Mouse (Mus musculus): ENCODE measurements at regions not wholly inside any gene's neighbourhood (a gene's known extent, or its start where the extent isn't known, plus 50 kb on each side); places are given as distances from the start of the nearest gene placed in this dataset.

DNA sequence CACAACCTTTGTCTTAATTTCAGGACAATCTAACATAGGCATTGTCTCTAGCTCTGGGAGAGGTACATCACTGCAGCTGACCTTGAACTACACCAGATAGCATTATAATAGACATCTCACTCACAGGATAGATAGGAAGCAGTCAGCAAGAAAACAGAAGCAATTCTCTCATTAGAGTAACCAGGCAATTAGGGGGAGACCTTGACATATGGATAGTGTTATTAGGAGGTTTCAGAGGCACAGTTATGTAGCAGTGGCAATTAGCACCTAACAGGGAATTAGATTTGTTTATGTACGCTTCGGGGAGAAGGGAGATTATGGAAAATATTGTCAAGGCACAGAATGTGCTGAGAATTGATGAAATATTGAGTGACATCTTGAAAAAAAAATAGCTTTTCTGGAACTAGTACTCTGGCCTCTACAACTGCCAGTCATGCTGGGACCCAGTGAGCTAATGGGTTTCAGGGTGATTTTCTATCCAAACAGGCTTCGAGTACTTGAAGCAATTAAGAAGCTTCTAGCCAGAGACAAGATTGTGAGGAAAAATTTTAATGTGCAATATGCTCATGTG, 216.8 kb upstream of the Aco1 start:
- ATAC-seq (ENCODE audit: low FRiP score, low read depth): no peak
- no peak overlapping the region for H3K9ac ChIP-seq
- H3K9me3 ChIP-seq: no peaks in the 10 kb centered on the region
- WGBS: 54% methylated on average over 3 of the region's 3 CpGs
- no peaks in the 10 kb centered on the region for H3K27me3 ChIP-seq
- H3K36me3 ChIP-seq: no peaks in the 10 kb centered on the region
- no peaks in the 10 kb centered on the region for H3K4me1 ChIP-seq
- H3K4me3 ChIP-seq: no peak overlapping the region
- H3K4me2 ChIP-seq (replicated peaks): no peak overlapping the region
- no peak overlapping the region for H3K27ac ChIP-seq

DNA sequence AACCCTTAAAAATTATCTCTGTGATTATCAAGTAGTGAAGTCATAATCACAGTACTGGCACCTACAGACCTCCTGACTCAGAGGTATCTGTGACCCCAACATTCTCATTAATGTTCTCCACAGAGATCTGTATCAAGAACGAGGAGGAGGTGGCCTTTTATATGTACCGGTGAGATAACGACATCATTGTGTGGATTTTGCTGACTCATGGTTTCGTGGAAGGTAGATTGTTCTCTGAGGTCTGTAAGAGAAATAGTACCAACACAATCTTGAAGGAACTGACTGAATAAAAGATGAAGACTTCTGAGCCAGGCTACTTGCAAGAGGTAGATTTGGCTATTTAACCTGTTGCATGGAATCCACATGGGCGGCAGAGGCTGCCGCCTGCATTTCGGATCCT, 216.3 kb upstream of the Aco1 start:
- no peaks in the 10 kb centered on the region for H3K27me3 ChIP-seq
- no peak overlapping the region for H3K9ac ChIP-seq
- 89% methylated on average over 7 of the region's 7 CpGs for WGBS
- H3K27ac ChIP-seq: no peak overlapping the region
- ATAC-seq (ENCODE audit: low FRiP score, low read depth): no peak
- H3K4me3 ChIP-seq: no peak overlapping the region
- H3K36me3 ChIP-seq: no peaks in the 10 kb centered on the region
- H3K4me2 ChIP-seq (replicated peaks): no peak overlapping the region
- no peaks in the 10 kb centered on the region for H3K9me3 ChIP-seq
- H3K4me1 ChIP-seq: no peaks in the 10 kb centered on the region

DNA sequence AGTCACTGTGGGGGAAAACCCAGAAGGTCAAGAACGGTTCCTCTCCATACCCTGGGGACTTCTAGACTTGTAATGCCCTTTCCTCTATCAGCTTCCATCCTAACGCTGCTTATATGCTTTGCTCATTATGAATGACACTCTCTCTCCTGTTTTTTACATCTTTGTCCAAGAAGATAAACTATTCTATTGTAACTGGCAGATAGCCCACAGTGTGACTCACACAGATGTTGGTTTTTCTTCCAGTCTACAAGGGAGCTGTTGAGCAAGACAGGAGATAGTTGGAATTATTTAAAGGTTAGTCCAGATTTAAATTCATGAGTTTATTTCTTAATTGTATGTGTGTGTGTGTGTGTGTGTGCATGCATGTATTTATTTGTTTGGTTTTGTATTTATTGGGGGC, 214.4 kb upstream of the Aco1 start:
- H3K4me3 ChIP-seq: no peak overlapping the region
- no peak overlapping the region for H3K9ac ChIP-seq
- H3K9me3 ChIP-seq: no peaks in the 10 kb centered on the region
- H3K27ac ChIP-seq: no peak overlapping the region
- H3K4me2 ChIP-seq (replicated peaks): no peak overlapping the region
- H3K36me3 ChIP-seq: no peaks in the 10 kb centered on the region
- 71% methylated on average over 2 of the region's 2 CpGs for WGBS
- H3K4me1 ChIP-seq: no peaks in the 10 kb centered on the region
- no peaks in the 10 kb centered on the region for H3K27me3 ChIP-seq
- ATAC-seq (ENCODE audit: low FRiP score, low read depth): no peak

DNA sequence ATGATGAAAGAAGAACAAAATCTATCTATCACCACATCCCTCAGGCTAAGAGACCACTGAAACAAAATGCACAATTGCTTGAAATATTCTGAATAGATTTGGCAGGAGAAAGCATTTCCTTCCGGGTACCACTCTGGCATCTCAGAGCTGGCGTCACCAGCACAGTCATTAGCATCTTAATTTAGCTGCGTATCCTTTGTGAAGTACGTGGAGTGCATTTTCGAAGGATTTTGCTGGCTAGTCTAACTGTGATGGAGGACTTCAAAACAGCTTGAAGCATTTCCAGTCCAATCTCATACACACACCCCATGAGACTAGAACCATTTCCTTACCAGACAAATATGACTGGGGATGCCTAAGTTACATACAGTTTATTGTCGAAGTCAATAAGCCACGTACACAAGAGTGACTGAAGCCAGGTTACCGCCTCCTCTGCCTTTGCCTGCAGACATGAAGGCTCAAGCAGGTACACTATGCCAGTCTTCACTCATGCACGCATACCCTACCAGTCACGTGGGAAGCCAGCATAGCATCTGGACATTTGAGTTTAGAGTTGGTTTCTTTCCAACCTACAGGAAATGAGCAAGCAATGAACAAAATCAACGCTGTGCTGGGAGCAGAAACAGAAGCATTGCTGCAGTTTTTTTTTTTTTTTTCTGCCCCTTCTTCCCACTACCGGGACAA, 208.7 kb upstream of the Aco1 start:
- Histone ChIP-seq H3K9ac (no peak overlapping the region), H3K4me2 (replicated peaks) (no peak overlapping the region), H3K9me3 (no peaks in the 10 kb centered on the region), H3K4me1 (no peaks in the 10 kb centered on the region), H3K36me3 (no peaks in the 10 kb centered on the region), H3K4me3 (no peak overlapping the region), H3K27ac (no peak overlapping the region), H3K27me3 (no peaks in the 10 kb centered on the region)
- no peak for ATAC-seq (ENCODE audit: low FRiP score, low read depth)
- WGBS: 88% methylated on average over 12 of the region's 12 CpGs

DNA sequence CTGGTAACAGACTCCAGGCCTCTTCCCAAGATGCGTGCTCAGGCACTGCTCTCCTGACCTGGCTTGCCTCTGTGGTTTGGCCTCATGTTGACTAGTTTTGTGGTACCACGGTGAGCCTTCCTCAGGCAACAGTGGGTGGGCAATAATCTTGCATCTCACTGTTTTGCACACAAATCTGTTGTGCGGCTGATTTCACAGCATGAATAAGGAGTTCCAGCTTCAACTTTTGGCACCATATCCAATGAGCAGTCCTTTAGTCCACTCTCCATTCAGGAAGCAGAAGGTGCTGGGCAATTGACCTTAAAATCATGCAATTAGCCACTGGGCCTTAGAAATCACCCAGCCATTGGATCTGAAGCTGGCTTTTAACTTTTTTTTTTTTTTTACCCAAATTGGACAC, 184.2 kb upstream of the Aco1 start:
- ATAC-seq (ENCODE audit: low FRiP score, low read depth): no peak
- Histone ChIP-seq H3K4me2 (replicated peaks) (no peak overlapping the region), H3K9me3 (no peaks in the 10 kb centered on the region), H3K4me3 (no peak overlapping the region), H3K4me1 (no peaks in the 10 kb centered on the region), H3K9ac (no peak overlapping the region), H3K36me3 (no peaks in the 10 kb centered on the region), H3K27ac (no peak overlapping the region), H3K27me3 (no peaks in the 10 kb centered on the region)
- 77% methylated on average over 3 of the region's 3 CpGs for WGBS

DNA sequence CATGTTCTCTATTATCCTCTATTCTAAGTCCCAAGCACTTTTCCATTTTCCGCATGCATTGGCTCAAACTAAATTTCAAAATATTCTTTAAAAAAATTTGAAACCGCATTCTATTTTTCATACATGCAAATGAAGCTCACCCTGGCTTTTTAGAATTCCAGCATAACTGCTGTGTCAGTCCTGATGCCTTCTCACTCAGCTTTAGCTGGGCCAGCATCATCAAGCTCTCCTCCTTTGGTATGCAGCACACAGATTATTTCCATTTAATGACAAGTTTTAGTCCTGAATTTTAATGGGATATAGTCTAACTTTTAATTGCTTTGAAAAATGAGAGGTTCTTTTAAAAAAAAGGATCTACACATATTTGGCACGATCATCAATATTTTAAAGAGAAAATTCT, 174.9 kb upstream of the Aco1 start:
- no peak overlapping the region for H3K9ac ChIP-seq
- H3K9me3 ChIP-seq: no peaks in the 10 kb centered on the region
- no peak overlapping the region for H3K4me3 ChIP-seq
- no peak overlapping the region for H3K4me2 ChIP-seq (replicated peaks)
- ATAC-seq (ENCODE audit: low FRiP score, low read depth): no peak
- no peak overlapping the region for H3K27ac ChIP-seq
- 91% methylated on average over 3 of the region's 3 CpGs for WGBS
- no peaks in the 10 kb centered on the region for H3K27me3 ChIP-seq
- H3K4me1 ChIP-seq: no peaks in the 10 kb centered on the region
- no peaks in the 10 kb centered on the region for H3K36me3 ChIP-seq

DNA sequence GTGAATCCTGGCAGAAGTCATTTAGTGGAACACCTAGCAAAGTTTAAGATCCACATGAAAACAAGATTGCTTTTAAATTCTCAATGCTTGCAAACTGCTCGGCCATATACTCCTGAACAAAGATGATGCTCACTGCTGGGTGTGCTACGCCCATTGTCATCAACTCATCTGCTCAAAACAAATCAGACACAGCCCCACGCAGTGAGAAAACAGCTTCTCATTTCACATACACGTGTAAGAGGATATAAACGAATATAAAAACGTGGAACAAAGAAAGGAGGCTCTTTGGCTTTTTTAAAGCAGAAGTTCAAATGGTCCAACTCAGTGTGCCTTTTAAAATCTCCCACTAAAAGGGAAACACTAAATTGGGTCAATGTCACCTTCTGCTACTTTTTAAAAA, 151.5 kb upstream of the Aco1 start:
- H3K9me3 ChIP-seq: no peaks in the 10 kb centered on the region
- H3K4me2 ChIP-seq (replicated peaks): no peak overlapping the region
- H3K4me3 ChIP-seq: no peak overlapping the region
- H3K27me3 ChIP-seq: no peaks in the 10 kb centered on the region
- H3K4me1 ChIP-seq: no peaks in the 10 kb centered on the region
- H3K36me3 ChIP-seq: no peaks in the 10 kb centered on the region
- 64% methylated on average over 6 of the region's 6 CpGs for WGBS
- H3K27ac ChIP-seq: no peak overlapping the region
- no peak overlapping the region for H3K9ac ChIP-seq
- no peak for ATAC-seq (ENCODE audit: low FRiP score, low read depth)

DNA sequence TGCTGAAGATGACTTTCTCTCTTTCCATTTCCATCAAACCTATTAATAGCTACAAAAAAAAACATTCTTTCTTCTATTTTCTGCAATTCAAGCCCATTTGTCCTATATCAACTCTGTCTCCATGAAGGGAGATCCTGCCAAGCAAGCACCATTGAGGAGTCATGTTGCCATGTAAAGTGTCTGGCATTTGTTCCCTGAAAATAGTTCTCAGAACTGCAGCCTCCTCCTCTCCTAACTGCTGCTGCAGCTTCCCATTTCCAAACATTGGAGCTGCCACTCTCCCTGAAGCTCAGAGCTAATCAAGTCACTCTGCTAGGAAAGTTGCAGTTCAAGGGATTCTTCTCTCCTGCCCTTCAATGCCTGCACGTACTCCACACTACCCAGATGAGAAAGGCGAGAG, 151.0 kb upstream of the Aco1 start:
- Histone ChIP-seq H3K9ac (no peak overlapping the region), H3K4me1 (no peaks in the 10 kb centered on the region), H3K27ac (no peak overlapping the region), H3K27me3 (no peaks in the 10 kb centered on the region), H3K9me3 (no peaks in the 10 kb centered on the region), H3K4me2 (replicated peaks) (no peak overlapping the region), H3K4me3 (no peak overlapping the region), H3K36me3 (no peaks in the 10 kb centered on the region)
- ATAC-seq (ENCODE audit: low FRiP score, low read depth): no peak
- 84% methylated on average over 2 of the region's 2 CpGs for WGBS

DNA sequence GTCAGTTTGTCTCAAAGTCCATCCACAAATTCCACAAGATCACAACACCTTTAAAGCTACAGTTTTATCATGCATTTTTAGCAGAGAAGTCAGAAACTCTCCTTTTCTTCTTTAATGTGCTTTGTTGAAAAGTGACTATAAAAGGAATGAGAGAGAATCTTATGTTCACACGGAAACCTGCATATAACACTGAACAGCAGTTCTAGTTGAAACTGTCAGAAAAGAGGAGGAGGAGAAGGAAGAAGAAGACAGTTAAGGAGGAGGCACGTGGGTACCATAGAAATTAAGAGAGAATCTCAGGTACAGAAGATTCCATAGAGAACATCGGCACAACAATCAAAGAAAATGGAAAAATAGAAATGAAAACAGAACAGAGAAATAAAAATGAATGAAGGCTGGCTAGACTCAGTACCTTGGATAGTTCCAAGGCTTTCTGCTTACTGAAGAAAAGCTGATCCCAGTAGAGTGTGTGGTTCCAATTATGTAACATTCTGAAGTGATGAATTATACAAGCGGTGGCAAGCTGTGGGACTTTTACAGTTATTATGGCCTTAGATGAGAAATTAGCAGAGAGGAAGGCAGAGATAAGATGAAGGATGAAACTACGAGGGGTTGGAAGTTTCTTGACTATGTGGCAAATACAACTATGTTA, 144.0 kb upstream of the Aco1 start:
- ATAC-seq (ENCODE audit: low FRiP score, low read depth): no peak

DNA sequence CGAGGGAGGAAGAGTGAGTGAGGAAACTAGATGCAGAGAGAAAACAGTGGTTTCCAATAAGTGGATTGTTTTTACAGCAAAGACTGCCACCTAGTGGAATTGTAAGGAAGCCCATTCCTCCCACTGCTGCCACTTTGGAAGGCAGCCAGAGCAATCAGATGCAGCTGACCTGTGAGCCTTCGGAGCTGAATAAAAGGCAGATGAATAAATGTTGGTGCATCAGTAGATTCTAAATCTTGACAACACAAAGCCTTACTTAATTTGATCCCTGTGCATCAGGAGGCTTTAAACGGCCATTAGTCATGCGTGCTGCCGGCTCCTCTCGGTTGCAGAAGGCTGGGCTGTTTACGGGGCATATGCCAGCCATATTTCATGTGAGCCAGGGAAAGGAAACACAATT, 128.2 kb upstream of the Aco1 start:
- H3K27me3 ChIP-seq: no peaks in the 10 kb centered on the region
- H3K36me3 ChIP-seq: no peaks in the 10 kb centered on the region
- H3K4me3 ChIP-seq: no peak overlapping the region
- ATAC-seq (ENCODE audit: low FRiP score, low read depth): peak; percentile 48; the same call in 1 of the 2 replicates
- no peaks in the 10 kb centered on the region for H3K9me3 ChIP-seq
- H3K4me2 ChIP-seq (replicated peaks): peak overlapping the region; percentile 26; the same call in 1 of the 2 replicates
- H3K4me1 ChIP-seq: no peaks in the 10 kb centered on the region
- H3K9ac ChIP-seq: no peak overlapping the region
- WGBS: 50% methylated on average over 7 of the region's 7 CpGs
- H3K27ac ChIP-seq: no peak overlapping the region

More for the DNA sequence above, 144.0 kb upstream of the Aco1 start:
- no peaks in the 10 kb centered on the region for H3K36me3 ChIP-seq
- H3K4me2 ChIP-seq (replicated peaks): no peak overlapping the region
- no peaks in the 10 kb centered on the region for H3K9me3 ChIP-seq
- no peak overlapping the region for H3K4me3 ChIP-seq
- H3K27me3 ChIP-seq: no peaks in the 10 kb centered on the region
- no peaks in the 10 kb centered on the region for H3K4me1 ChIP-seq
- no peak overlapping the region for H3K9ac ChIP-seq
- H3K27ac ChIP-seq: no peak overlapping the region
- WGBS: 52% methylated on average over 5 of the region's 5 CpGs

DNA sequence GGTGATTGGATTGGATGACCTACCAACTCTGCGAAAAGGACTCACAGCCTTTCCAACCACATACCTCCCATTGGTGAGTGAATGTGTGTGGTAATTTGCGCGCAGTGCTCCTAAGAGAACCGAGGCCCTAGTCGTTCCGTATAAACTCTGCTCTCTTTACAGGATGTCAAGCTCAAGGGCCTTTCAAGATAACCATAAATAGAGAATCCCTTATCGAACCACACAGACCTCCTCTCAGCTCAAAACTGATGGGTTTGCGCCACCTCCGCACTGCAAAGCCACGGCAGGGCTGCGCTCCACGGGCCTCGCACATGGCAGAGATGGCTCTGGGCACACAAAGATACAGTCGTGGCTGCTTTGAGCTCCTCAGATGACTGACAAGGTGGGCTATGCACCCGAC, 126.0 kb upstream of the Aco1 start:
- Histone ChIP-seq H3K4me2 (replicated peaks) (no peak overlapping the region), H3K4me1 (no peaks in the 10 kb centered on the region), H3K36me3 (no peaks in the 10 kb centered on the region), H3K27ac (no peak overlapping the region), H3K27me3 (no peaks in the 10 kb centered on the region), H3K9ac (no peak overlapping the region), H3K4me3 (no peak overlapping the region), H3K9me3 (no peaks in the 10 kb centered on the region)
- no peak for ATAC-seq (ENCODE audit: low FRiP score, low read depth)
- 87% methylated on average over 15 of the region's 15 CpGs for WGBS

DNA sequence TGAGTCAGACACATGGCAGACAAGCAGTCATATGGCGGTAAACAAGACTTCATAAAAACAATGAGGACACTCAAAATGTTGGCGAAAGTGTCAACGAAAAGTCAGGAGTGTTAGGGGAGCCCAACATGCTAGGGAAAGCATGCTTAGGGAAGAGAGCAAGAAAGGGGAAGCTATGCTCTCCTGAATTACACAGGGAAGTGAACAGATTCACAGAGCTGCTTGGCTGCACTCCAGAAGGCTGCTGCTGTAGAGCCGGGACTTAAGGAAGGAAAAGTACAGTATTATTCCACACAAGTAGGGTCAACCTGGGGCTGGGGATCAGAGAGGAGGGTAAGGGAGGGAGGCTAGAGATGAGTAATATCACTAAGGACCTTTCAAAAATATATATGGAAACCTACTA, 124.7 kb upstream of the Aco1 start:
- H3K9me3 ChIP-seq: no peaks in the 10 kb centered on the region
- ATAC-seq (ENCODE audit: low FRiP score, low read depth): no peak
- no peak overlapping the region for H3K4me2 ChIP-seq (replicated peaks)
- H3K4me3 ChIP-seq: no peak overlapping the region
- H3K36me3 ChIP-seq: no peaks in the 10 kb centered on the region
- no peaks in the 10 kb centered on the region for H3K4me1 ChIP-seq
- 80% methylated on average over 4 of the region's 4 CpGs for WGBS
- H3K27me3 ChIP-seq: no peaks in the 10 kb centered on the region
- no peak overlapping the region for H3K27ac ChIP-seq
- no peak overlapping the region for H3K9ac ChIP-seq

DNA sequence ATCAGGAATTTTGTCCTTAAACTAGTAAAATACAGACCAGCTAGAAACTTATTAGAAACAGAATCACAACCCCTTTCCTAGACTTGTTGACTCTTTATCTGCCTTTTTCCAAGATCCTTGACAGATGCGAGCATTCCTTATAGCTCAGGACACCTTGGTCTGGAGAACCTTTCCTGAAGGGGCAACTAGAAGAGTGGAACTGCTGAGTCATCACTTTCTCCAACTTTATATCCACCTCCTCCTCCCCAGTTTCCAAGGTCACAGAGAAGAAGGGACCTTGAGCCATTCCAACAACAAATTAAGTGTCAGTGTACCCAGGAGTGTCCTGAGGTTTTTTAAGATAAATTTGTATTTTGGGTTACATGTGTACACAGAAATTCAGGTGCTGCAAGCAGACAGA, 111.5 kb upstream of the Aco1 start:
- Histone ChIP-seq H3K27ac (no peak overlapping the region), H3K27me3 (no peaks in the 10 kb centered on the region), H3K36me3 (no peaks in the 10 kb centered on the region), H3K4me2 (replicated peaks) (no peak overlapping the region), H3K9ac (no peak overlapping the region), H3K4me1 (no peaks in the 10 kb centered on the region), H3K4me3 (no peak overlapping the region), H3K9me3 (no peaks in the 10 kb centered on the region)
- 89% methylated on average over 1 of the region's 1 CpGs for WGBS
- no peak for ATAC-seq (ENCODE audit: low FRiP score, low read depth)

All from limb, embryonic 13.5 days (tissue).